Mouse (Mus musculus) adrenal gland, adult 18-20 months (tissue): ENCODE data around the gene Snta1. TPM values are rescaled to one million over a fixed set of nuclear protein-coding genes. Genes with fewer than 3 reads are reported as not detected.

ENCODE experiments used
- DNase-seq, 2 experiments: peaks; one replicate each; pipeline ENCODE4 v3.0.0; 2021 to 2022; ENCODE audit warnings: low spot score in 2 of 2
- long read RNA-seq, 2 experiments: library from polyadenylated mRNA; stranded (forward); transcript quantifications; one replicate each; pipeline ENCODE4 v2.0.0; 2021
- total RNA-seq, 2 experiments: library from RNA; stranded (reverse); gene quantifications; 1 replicate in 1 of 2; 2 replicates in 1 of 2; pipeline ENCODE4 v1.2.3; 2021

Snta1 gene
- 10 to 100 TPM; 23.8 to 29.3 TPM for total RNA-seq
- long read RNA-seq, experiment 1, transcript Snta1-202 (8 exons, 2,131 nt): major isoform, 72 of 75 reads
- long read RNA-seq, experiment 1, partial matches to known transcripts: 2 of 75 reads
- long read RNA-seq, experiment 1, other reads (novel, unspliced or antisense): 1 of 75 reads
- long read RNA-seq, experiment 2, transcript Snta1-202 (8 exons, 2,131 nt): major isoform, 99 of 113 reads
- long read RNA-seq, experiment 2, partial matches to known transcripts: 9 of 113 reads
- long read RNA-seq, experiment 2, other reads (novel, unspliced or antisense): 5 of 113 reads

- DNase-seq: peak; percentile 87 to 91
These were observed at the start of gene Snta1 for GRCm38 (mm10) chr2:154407643-154408445. Gene Snta1, minus strand, starts transcription at chr2:154408099.

GRCm38 (mm10) chr2:154456621-154457020 is 48.7 kb upstream of the Snta1 start:
- DNase-seq: no peak

- no peak for DNase-seq
These were observed 47.9 kb upstream of the Snta1 start for GRCm38 (mm10) chr2:154455776-154456175.

- DNase-seq: no peak
These were observed 46.7 kb upstream of the Snta1 start for GRCm38 (mm10) chr2:154454605-154455004.

GRCm38 (mm10) chr2:154454099-154454498 is 46.2 kb upstream of the Snta1 start:
- no peak for DNase-seq

GRCm38 (mm10) chr2:154452951-154453350 is 45.1 kb upstream of the Snta1 start:
- no peak for DNase-seq

GRCm38 (mm10) chr2:154448633-154449032 is 40.7 kb upstream of the Snta1 start:
- no peak for DNase-seq

GRCm38 (mm10) chr2:154447821-154448220 is 39.9 kb upstream of the Snta1 start:
- DNase-seq: no peak

GRCm38 (mm10) chr2:154440453-154440852 is 32.6 kb upstream of the Snta1 start:
- no peak for DNase-seq

GRCm38 (mm10) chr2:154437191-154437527 is 29.3 kb upstream of the Snta1 start:
- DNase-seq: no peak

GRCm38 (mm10) chr2:154436458-154437190 is 28.7 kb upstream of the Snta1 start, which contains the start of gene Cbfa2t2:
Gene Cbfa2t2, plus strand, starts transcription at chr2:154436481.
- DNase-seq: peak; percentile 55 to 65

GRCm38 (mm10) chr2:154436076-154436457 is 28.2 kb upstream of the Snta1 start:
- peak; percentile 94 to 95 for DNase-seq

GRCm38 (mm10) chr2:154434690-154435089 is 26.8 kb upstream of the Snta1 start:
- DNase-seq: no peak

GRCm38 (mm10) chr2:154433391-154433790 is 25.5 kb upstream of the Snta1 start:
- DNase-seq: no peak

GRCm38 (mm10) chr2:154432696-154433095 is 24.8 kb upstream of the Snta1 start:
- no peak for DNase-seq

- DNase-seq: no peak
These were observed 22.7 kb upstream of the Snta1 start for GRCm38 (mm10) chr2:154430566-154430965.

- DNase-seq: peak in 1 of 2 experiments; percentile 29
These were observed 20.0 kb upstream of the Snta1 start for GRCm38 (mm10) chr2:154427853-154428360.

- no peak for DNase-seq
These were observed 19.3 kb upstream of the Snta1 start for GRCm38 (mm10) chr2:154426905-154427852.

- DNase-seq: no peak
These were observed 18.4 kb upstream of the Snta1 start for GRCm38 (mm10) chr2:154426188-154426904.

GRCm38 (mm10) chr2:154425522-154425921 is 17.6 kb upstream of the Snta1 start:
- no peak for DNase-seq
